8 mouse cellular contexts compared by ENCODE assay signal in genomic region chr3:51195736-51196135, GRCm38 (mm10). TPM values are rescaled to one million over a fixed set of nuclear protein-coding genes. Genes with fewer than 3 reads are reported as not detected.
DNase-seq lines count a peak whose midpoint lies in the region; ATAC-seq and TF ChIP-seq lines count a peak whose summit lies in the region.

No protein-coding gene starts in this region.

- H3K9me3 ChIP-seq in limb, embryonic 11.5 days (ENCODE audit: control insufficient read depth, low read length), result no peaks in the 10 kb centered on the region

- H3K27me3 ChIP-seq in limb, embryonic 11.5 days (ENCODE audit: control insufficient read depth, insufficient read depth, low read length), result no peaks in the 10 kb centered on the region

- no peak for ATAC-seq in limb, embryonic 11.5 days (ENCODE audit: insufficient number of reproducible peaks, low FRiP score, low TSS enrichment, low read depth)

- peaks cover 20% of the 10 kb centered on the region for H3K4me1 ChIP-seq in embryonic fibroblast, embryonic 13.5 days (ENCODE audit: control insufficient read depth, insufficient read depth, low read length)
- H3K4me1 ChIP-seq in limb, embryonic 11.5 days (ENCODE audit: control insufficient read depth, insufficient read depth, low read length), result no peaks in the 10 kb centered on the region

- H3K27ac ChIP-seq in gastrocnemius, adult 2 months, result peak overlapping the region; percentile 73
- H3K27ac ChIP-seq in embryonic fibroblast, embryonic 13.5 days (ENCODE audit: insufficient read depth, low read length), result peak overlapping the region; percentile 86
- H3K27ac ChIP-seq in limb, embryonic 11.5 days (replicated peaks; ENCODE audit: low read depth, low read length), result no peak overlapping the region

- peak overlapping the region; percentile 21; the same call in 1 of the 2 replicates for H3K4me2 ChIP-seq in limb, embryonic 11.5 days (ENCODE audit: low read depth, severe bottlenecking)

- TF ChIP-seq POLR2A in embryonic fibroblast, embryonic 13.5 days (IDR thresholded peaks at IDR 0.05; ENCODE audit: low read depth, low read length), result no peak

- no peak overlapping the region for H3K9ac ChIP-seq in limb, embryonic 11.5 days (ENCODE audit: low read length)

- H3K4me3 ChIP-seq in gastrocnemius, adult 2 months, result peak overlapping the region; percentile 58
- H3K4me3 ChIP-seq in embryonic fibroblast, embryonic 13.5 days (ENCODE audit: insufficient read depth, low read length), result no peak overlapping the region
- H3K4me3 ChIP-seq in limb, embryonic 11.5 days (ENCODE audit: low read depth, low read length), result no peak overlapping the region

- DNase-seq in gastrocnemius, adult 2 months, result no peak
- no peak for DNase-seq in gastrocnemius, postnatal 25 days
- peak; percentile 29 for DNase-seq in CD4-positive helper T cell, adult 2 months (ENCODE audit: low read depth, low spot score)
- DNase-seq in limb, embryonic 11.5 days (ENCODE audit: low spot score), result peak; percentile 38
- peak; percentile 24 for DNase-seq in right cerebral cortex, postnatal 25 days
- DNase-seq in urinary bladder, adult 18-20 months (ENCODE audit: low spot score in 2 of 2), result no peak
- DNase-seq in kidney, postnatal 4 days, result no peak

- WGBS in limb, embryonic 11.5 days, result 36% methylated on average over 8 of the region's 8 CpGs

- TF ChIP-seq CTCF in gastrocnemius, adult 2 months (IDR thresholded peaks at IDR 0.05), result no peak
- TF ChIP-seq CTCF in embryonic fibroblast, embryonic 13.5 days (IDR thresholded peaks at IDR 0.05; ENCODE audit: borderline replicate concordance, insufficient read depth, low read length), result no peak

- no peaks in the 10 kb centered on the region for H3K36me3 ChIP-seq in limb, embryonic 11.5 days (ENCODE audit: control insufficient read depth, insufficient read depth, low read length)

- intact Hi-C loops in gastrocnemius, adult 2 months (cut with DNase I), result no loop called here

RNA-seq across cellular contexts. Expression of gene Noct, which starts 28.5 kb away (rescaled TPM):
- 10 to 100 TPM; 23.7 to 34.3 TPM for total RNA-seq in gastrocnemius, adult 2 months (2021)
- 10 to 100 TPM; 23.0 to 29.3 TPM for total RNA-seq in gastrocnemius, postnatal 25 days (2021)
- polyA plus RNA-seq in embryonic fibroblast, embryonic 13.5 days (2011; ENCODE audit: insufficient read length, low read depth, missing spikeins), result 17.3 and 25.5 TPM in 2 replicates
- polyA plus RNA-seq in limb, embryonic 11.5 days (2014; fragmentation: Nextera tagmentation; extraction: Ambion mirVana), result 14.0 and 14.1 TPM in 2 replicates

Comparison
In these comparisons a context has a peak if more than half of its experiments do, and no peak if none do; other contexts are left out.
1. DNase-seq: peak in CD4-positive helper T cell, adult 2 months (single experiment), limb, embryonic 11.5 days (single experiment) and right cerebral cortex, postnatal 25 days (single experiment); none in gastrocnemius, adult 2 months (single experiment), gastrocnemius, postnatal 25 days (single experiment), urinary bladder, adult 18-20 months (0 of 2) and kidney, postnatal 4 days (0 of 2).